Mouse (Mus musculus): ENCODE data around the gene Sstr2.

GRCm38 (mm10) chr11:113586423-113586822, 32.7 kb upstream of the Sstr2 start:
- no peak for TF ChIP-seq TAL1 (IDR thresholded peaks at IDR 0.05; ENCODE audit: low read length)
- no peak for TF ChIP-seq GATA1 (IDR thresholded peaks at IDR 0.05; ENCODE audit: low read length)

Measured in erythroblast, embryonic 14.5 days (primary cell).